Mouse (Mus musculus): ENCODE results near the gene Pilrb2.
"Not testable (repeated sequence)": the region's sequence is repeated elsewhere in the genome, so short reads cannot be mapped to it uniquely, and the experiment has no call there.

Pilrb2 gene

GRCm38 (mm10) chr5:137871644-137872380 lies at the start of gene Pilrb2:
Pilrb2 (minus strand) TSS chr5:137871815.
- DNase-seq (ENCODE audit: low read depth, low spot score) = not testable (repeated sequence)

GRCm38 (mm10) chr5:137915550-137915949 lies 43.9 kb upstream of the Pilrb2 start:
- no peak for DNase-seq (ENCODE audit: low read depth, low spot score)

GRCm38 (mm10) chr5:137914508-137914907 lies 42.9 kb upstream of the Pilrb2 start:
- no peak for DNase-seq (ENCODE audit: low read depth, low spot score)

GRCm38 (mm10) chr5:137909564-137910262 lies 38.1 kb upstream of the Pilrb2 start:
- no peak for DNase-seq (ENCODE audit: low read depth, low spot score)

- DNase-seq (ENCODE audit: low read depth, low spot score) = no peak
Measured at GRCm38 (mm10) chr5:137897812-137898211, 26.2 kb upstream of the Pilrb2 start.

- peak; percentile 67 for DNase-seq (ENCODE audit: low read depth, low spot score)
Measured at GRCm38 (mm10) chr5:137892954-137893353, 21.3 kb upstream of the Pilrb2 start.

DNA sequence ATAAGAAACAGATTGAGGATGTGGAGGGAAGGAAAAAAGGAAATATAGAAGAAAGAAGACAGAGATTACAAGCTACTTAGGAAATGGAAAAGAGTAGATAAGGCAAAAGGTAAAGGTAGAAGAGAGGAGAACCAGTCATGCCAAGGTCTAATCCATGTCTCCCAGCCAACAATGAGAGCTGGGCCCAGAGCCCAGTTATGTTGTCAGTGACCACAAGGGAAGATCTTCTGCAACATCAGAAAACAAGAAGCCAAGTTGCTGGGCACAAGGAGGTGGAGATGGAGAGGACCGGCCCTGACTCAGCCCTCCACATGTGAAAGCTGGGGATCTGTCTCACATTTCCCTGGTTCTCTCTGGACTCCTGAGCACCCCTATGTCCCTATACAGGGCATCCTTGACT lies 16.1 kb upstream of the Pilrb2 start:
- DNase-seq (ENCODE audit: low read depth, low spot score) = no peak

DNA sequence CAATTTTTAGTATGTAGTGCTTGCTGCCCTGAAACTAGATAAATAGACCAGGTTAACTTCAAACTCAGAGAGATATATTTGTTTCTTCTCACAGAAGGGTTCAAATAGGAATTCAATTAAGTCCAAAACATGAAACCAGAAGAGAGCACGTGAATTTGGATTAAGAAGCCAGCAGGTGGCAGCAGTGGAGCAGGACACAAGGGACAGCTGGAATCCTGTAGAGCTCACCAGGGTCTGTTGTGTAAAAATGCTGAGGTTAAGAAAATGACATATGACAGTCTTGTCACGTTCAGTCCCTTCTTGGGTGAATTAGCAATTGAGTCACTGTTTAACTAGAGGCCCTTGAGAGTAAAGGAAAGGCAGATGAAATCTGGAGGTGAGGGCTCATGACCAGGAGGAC lies 14.3 kb upstream of the Pilrb2 start:
- DNase-seq (ENCODE audit: low read depth, low spot score) = peak; percentile 78

- no peak for DNase-seq (ENCODE audit: low read depth, low spot score)
Measured at GRCm38 (mm10) chr5:137883345-137883744, 11.7 kb upstream of the Pilrb2 start.

DNA sequence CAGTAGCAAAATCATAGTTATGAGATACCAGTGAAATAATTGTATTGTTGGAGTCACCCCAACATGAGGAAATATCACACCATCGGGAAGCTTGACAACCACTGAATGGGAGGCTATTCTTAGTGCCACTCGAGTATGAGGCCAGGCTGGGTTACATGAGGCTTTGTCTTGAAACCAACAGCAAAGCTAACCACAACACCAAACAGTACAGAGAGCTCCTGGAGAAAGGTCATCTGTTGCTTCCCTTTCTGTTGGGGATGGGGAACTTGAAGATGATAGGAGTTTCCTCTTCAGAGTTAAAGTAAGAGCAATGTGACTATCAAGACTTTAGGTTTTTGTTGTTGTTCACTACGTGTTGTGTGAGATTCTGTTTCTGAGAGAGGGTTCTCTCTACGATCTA lies 11.3 kb upstream of the Pilrb2 start:
- DNase-seq (ENCODE audit: low read depth, low spot score) = no peak

- peak; percentile 43 for DNase-seq (ENCODE audit: low read depth, low spot score)
Measured at GRCm38 (mm10) chr5:137877860-137878259, 6.2 kb upstream of the Pilrb2 start.

DNA sequence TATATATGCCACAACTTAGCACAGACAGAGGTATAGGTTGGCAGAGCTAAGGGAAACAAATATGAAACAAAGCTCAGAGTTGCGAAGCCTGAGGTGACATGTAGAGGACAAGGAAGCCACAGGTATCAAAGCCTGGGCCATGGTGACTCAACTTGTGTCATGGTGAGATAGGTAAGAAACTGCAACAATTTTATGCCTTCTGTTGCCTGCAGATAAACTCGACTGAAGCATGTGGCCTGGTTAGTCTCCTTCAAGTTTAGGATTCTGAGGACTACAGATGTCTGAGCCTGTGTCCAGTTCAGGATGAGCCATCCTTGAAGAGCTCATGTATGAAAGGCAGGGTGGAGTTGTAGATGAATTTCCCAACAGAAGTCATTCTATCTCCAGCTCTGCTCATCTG lies 3.4 kb upstream of the Pilrb2 start:
- no peak for DNase-seq (ENCODE audit: low read depth, low spot score)

- DNase-seq (ENCODE audit: low read depth, low spot score) = not testable (repeated sequence)
Measured at GRCm38 (mm10) chr5:137872381-137872702, 727 bp upstream of the Pilrb2 start.

DNA sequence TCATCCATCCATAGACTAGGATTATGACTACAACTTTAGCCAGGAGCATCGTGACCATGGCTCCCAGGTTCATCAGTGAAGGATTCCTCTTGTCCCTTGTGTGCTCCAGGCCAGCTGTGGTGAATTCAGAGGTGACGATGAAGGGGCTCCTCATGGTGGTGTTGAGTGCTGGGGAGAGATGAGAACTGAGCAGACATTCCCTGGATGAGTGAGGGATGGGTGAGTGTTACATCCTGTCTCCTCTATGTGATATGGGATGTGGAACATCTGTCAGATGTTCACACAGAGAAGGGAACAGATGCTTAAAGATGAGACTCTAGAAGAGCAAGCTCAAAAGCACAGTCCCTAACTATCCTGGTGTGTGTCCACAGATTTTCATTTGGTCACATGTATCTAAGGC lies 3.0 kb downstream of the Pilrb2 start:
- DNase-seq (ENCODE audit: low read depth, low spot score) = not testable (repeated sequence)

- DNase-seq (ENCODE audit: low read depth, low spot score) = not testable (repeated sequence)
Measured at GRCm38 (mm10) chr5:137864008-137864407, 7.6 kb downstream of the Pilrb2 start.

GRCm38 (mm10) chr5:137857960-137858710 lies 13.5 kb downstream of the Pilrb2 start, which contains the start of gene Pilrb1:
Pilrb1 (minus strand) TSS chr5:137858106.
- not testable (repeated sequence) for DNase-seq (ENCODE audit: low read depth, low spot score)

DNA sequence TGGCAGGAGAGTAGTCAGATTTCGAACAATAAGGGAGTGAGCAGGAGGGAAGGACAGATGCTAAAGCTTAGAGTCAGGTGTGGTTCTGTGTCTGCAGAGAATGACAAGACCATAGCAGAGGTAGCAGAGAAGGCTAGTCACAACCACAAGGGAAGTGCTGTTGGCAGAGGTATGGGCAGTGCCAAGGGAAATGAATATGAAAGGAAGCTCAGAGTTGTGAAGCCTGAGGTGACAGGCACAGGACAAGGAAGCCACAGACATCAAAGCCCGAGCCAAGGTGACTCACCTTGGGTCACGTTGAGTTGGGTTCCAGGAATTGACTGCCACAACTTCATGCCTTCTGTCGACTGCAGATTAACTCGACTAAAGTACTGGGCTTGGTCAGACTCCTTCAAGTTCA lies 14.7 kb downstream of the Pilrb2 start:
- not testable (repeated sequence) for DNase-seq (ENCODE audit: low read depth, low spot score)

DNA sequence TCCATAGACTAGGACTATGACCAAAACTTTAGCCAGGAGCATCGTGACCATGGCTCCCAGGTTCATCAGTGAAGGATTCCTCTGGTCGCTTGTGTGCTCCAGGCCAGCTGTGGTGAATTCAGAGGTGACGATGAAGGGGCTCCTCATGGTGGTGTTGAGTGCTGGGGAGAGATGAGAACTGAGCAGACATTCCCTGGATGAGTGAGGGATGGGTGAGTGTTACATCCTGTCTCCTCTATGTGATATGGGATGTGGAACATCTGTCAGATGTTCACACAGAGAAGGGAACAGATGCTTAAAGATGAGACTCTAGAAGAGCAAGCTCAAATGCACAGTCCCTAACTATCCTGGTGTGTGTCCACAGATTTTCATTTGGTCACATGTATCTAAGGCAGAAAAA lies 16.7 kb downstream of the Pilrb2 start:
- DNase-seq (ENCODE audit: low read depth, low spot score) = not testable (repeated sequence)

DNA sequence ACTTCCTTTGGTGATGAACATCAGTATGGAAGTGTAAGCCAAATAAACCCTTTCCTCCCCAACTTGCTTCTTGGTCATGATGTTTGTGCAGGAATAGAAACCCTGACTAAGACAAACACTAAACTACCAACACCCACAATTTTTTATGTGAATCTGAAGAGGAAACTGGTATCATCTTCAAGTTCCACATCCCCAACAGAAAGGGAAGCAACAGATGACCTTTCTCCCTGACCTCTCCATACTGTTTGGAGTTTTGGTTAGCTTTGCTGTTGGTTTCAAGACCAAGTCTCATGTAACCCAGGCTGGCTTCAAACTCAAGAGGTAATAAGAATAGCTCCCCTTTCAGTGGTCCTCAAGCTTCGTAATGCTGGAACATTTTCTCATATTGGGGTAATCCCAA lies 21.3 kb downstream of the Pilrb2 start:
- DNase-seq (ENCODE audit: low read depth, low spot score) = not testable (repeated sequence)

GRCm38 (mm10) chr5:137837110-137837509 lies 34.5 kb downstream of the Pilrb2 start:
- DNase-seq (ENCODE audit: low read depth, low spot score) = not testable (repeated sequence)

GRCm38 (mm10) chr5:137836611-137837010 lies 35.0 kb downstream of the Pilrb2 start:
- DNase-seq (ENCODE audit: low read depth, low spot score) = no peak

GRCm38 (mm10) chr5:137835966-137836520 lies 35.6 kb downstream of the Pilrb2 start, which contains the start of gene Pilra:
Pilra (minus strand) TSS chr5:137836281.
- DNase-seq (ENCODE audit: low read depth, low spot score) = not testable (repeated sequence)

All from ZHBTc4 (cell line).